Mouse (Mus musculus): Measurements from ENCODE around the gene Mmp24. TPM values are rescaled to one million over a fixed set of nuclear protein-coding genes. Genes with fewer than 3 reads are reported as not detected.
"Not testable (repeated sequence)": the region's sequence is repeated elsewhere in the genome, so short reads cannot be mapped to it uniquely, and the experiment has no call there.

Gene Mmp24
- total RNA-seq, 1 experiment from 2014 or later: 2.6 TPM

DNA sequence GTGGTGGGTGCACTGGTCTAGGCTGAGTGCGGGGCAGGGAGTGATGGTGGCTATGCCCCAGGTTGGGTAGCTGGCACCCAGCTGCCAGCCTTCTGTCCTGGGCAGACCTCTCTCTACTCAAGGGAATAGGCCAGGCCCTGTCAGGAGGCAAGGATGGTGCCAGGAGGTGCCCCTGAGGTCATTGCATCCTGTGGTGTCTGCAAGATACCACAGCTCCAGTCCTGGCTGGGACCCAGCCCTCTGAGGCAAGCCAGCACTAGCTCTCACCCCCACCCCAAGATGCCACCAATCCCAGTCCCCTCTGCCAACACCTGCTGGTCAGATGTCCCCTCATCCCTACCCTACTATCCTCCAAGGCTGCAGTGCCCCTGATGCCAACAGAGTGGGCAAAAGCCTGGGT is 41.0 kb downstream of the Mmp24 start:
- DNase-seq: peak; percentile 30

DNA sequence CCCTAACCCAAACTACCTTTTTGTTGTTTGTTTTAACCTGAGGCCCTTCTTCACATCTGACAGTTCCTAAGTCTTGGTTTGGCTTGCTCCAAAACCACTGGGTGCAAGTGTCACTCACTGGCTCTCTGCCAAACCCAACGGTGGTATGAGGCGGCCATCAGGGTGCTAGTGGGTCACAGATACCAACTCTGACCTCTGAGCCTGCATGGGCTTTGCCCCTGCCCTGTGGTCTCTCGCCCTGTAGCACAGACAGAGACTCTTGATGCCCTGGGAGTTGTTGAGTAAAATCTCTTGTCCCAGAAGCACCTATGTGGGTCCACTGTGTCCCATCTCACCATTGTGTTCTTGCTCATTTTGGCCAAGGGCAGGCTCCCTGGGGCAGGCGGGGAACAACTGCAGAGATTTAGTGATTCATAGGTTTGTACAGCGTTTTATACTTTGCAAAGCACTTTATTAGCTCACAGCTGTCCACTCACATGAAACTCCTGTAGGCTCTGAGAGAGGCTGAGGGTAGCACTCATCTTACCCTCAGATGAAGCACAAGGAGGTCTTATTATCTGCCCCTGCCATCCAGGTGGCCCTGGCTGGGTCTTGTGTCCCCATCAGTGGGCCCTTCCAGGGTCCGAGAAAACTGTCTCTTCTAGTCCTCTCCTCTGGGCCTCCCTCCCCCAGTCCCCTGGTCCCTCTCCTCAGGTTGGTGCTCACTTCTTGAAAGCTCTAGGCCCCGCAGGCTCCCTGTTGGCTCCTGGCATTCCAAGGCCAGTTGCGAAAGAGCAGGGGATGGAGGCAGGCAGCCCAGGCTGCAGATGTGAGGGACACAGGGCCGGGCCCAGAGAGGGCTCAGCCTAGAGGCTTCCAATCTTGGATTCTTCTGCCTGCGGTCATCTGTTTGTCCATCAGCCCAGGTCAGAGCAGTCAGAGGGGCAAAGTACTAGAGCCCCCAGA is 42.4 kb downstream of the Mmp24 start:
- DNase-seq: peak; percentile 85

- peak; percentile 98 for DNase-seq
These were observed 43.7 kb downstream of the Mmp24 start for GRCm38 (mm10) chr2:155818596-155819391.

DNA sequence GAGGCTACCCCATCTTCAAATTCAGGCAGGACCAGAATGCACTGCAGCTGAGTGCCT is 44.1 kb downstream of the Mmp24 start, which contains the start of gene BC029722:
BC029722 (minus strand) TSS at position 35 of the 57 bp plus-strand sequence.
- no peak for DNase-seq

- peak; percentile 51 for DNase-seq
These were observed 44.5 kb downstream of the Mmp24 start for GRCm38 (mm10) chr2:155819449-155820251.

DNA sequence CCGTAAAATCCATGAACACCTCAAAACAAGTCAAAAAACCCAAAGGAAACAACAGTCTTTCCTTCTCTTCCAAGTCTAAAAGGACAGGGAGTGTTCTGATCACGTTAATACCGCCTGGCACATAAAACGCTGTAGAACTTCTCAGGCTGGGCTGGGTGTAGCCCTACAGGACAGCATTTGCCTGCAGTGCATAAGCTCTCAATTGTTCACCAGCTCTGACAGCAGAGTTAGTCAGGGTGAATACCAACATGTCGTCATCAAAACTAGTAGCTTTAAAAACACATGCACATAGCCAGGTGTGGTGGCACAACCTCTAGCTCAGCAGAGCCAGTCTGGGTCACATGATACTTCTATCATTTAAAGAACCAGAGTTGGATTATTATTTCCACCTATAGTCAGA is 45.6 kb downstream of the Mmp24 start:
- no peak for DNase-seq

- peak; percentile 28 for DNase-seq
These were observed 48.6 kb downstream of the Mmp24 start for GRCm38 (mm10) chr2:155823722-155824121.

DNA sequence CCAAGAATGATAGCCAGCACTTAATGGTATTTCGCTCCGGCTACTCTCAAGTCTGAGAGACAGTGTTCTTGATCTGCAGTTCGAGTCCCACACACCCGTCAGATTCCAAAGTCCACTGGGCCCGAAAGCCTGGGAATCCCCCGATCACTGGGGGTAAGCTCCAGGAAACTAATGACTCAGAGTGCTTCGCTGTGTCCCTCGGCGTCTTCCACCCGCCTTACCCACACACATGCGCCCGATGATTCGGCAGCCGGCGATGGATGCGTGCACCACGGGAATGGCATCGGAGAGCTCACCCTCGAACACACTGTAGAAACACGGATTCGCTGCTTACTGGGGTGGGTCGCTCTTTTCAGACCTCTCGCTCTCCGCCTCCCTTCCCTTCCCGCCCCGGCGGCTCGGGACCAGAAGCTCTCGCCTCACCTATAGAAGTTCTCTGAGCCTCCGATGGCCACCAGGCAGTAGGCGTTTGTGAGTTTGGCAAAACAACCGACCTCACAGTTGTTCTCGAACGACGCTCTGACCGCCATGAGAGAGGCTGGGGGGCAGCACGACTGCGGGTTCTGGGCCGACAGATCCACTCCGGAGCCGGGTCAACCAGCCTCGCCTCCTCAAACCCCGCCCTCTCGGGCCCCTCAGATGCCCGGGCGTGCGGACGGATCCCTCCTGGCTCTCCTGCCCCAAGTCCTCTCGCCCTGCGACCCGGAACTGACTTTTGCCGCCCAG is 50.9 kb downstream of the Mmp24 start:
- peak; percentile 68 for DNase-seq

DNA sequence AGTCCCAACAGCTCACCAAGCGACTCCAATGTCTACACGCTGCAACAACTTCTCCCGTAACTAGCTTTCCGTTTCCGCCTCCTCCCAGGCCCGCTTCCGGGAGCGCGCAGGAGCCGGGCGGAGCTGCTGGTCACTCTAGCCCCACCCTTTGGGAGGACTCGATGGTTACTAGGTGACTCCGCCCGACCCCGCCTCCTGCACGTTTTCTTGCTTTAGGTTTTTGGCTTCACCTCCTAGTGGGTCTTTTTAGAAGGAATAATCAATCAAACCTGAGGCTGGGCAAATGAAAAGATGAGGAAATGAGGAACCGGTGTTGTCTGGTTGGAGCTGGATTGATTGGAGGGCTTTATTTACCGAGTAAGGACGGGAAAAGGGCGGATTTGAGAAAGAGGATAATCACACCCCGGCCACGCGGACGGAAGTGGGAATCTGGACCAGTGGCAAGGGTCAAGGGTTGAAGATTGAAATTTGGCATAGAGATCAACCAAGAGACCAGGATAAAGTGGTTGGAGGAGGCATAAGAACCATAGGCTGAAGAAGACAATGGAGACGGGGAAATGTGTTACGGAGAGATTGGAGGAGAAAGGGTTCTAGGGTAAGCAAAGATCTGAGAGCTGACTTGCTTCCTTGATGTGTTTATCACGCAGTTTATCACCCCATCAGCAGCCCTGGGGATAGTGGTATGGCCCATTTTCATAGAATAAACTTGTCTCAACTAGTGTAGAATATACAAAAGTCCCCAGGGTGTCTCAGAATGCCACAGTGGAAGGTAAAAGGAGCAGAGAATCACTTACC is 51.7 kb downstream of the Mmp24 start, which contains the start of gene Eif6:
Eif6 (minus strand) TSS at position 296 of the 795 bp plus-strand sequence.
- DNase-seq: peak; percentile 94

GRCm38 (mm10) chr2:155830841-155831240 is 55.7 kb downstream of the Mmp24 start:
- DNase-seq: peak; percentile 36

- DNase-seq: no peak
These were observed 56.2 kb downstream of the Mmp24 start for GRCm38 (mm10) chr2:155831302-155831701.

- DNase-seq: not testable (repeated sequence)
These were observed 56.9 kb downstream of the Mmp24 start for GRCm38 (mm10) chr2:155832087-155832486.

DNA sequence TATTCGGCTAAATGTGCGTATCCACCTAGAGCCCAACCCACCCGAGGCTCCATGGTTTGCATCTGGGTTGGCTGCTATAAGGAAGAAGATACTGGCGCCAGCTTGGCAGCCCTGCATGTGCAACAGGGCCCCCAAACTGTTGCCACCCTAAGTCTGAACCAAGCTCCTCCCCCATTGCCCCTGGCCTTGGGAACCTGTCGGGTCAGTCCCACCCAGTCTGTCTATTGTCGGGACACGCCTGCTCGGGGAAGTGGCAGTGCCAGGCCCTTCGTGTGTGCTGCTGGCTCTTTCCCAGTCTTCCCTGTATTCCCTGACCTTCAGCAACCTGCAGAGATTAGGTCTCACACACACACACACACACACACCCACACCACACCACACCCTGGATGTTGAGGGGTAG is 59.6 kb downstream of the Mmp24 start, which contains the start of gene Fam83c:
Fam83c (minus strand) TSS at position 123 of the 400 bp plus-strand sequence.
- no peak for DNase-seq

GRCm38 (mm10) chr2:155837961-155838360 is 62.8 kb downstream of the Mmp24 start:
- no peak for DNase-seq

- DNase-seq: no peak
These were observed 63.8 kb downstream of the Mmp24 start for GRCm38 (mm10) chr2:155838961-155839360.

DNA sequence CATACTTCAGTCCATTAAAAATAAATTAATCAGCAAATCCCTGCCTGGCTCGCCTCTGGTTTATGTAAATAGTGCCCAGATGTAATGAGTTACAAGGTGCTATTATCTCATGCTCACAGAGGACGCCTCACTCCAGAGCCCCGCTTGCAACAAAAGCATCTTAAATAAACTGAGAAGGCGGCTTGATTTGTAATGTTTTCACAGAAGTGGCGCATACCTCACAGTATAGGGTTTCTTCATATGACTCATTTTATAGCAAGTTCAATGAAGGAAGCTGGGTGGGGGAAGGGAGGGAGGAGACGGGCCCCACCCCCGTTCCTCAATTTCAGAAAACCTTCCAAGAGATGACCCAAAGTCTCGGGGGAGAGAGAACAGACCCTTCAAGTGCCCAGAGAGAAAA is 71.8 kb downstream of the Mmp24 start:
- no peak for DNase-seq

DNA sequence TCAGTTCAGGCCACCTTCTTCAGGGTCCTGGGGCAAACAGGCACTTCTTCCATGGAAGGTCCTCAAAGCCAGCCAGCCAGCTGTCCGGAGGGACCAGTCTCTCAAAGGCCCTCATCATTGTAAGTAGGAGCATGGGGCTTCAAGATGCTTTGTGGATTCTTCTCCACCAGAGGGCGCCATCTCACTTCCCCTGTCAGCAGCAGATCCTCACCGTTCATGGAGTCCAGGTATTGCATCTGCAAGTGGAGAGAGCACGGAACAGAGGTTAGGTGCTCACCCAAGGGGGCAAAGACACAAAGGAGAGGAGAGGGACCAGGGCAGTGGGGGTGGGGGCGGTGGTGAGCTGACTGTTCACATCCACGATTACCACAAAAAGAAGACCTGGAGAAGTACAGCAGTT is 73.1 kb downstream of the Mmp24 start:
- peak; percentile 90 for DNase-seq

DNA sequence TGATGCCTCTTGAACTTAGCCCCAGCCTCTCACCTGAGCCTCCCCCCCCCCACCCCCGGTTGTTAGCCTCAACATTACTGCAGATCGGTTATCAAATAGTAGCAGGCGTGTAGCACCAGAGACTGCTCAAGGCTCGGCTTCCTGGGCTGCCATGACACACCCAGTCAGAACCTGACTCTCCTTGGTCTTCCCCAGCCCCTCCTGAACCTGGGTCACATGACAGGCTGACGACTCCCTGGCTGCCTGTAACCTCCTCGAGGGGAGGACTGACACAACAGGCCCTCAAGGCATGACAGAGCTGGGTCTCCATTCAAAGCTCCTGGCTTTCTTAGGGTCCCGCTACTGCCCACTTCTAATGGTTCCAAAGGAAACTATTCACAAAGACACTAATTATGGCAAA is 74.3 kb downstream of the Mmp24 start:
- DNase-seq: no peak

DNA sequence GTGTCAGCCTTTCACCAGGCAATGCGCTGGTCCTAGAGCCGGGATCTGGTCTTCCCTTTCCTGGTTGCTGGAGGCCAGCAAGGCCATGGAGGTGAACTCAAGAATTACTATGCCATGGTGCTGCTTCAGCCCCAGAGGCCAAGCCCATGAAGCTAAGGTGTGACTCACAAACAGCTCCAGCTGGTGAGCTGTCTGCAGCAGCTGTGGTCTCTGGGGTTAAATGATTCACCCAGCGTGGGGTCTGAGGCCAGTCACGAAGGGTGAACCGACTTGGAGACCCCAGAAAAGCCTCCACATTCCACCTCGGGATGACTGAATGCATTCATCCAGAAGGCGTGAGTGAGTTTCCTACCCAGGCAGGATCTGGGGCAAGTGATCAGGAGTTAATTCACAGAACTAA is 75.0 kb downstream of the Mmp24 start:
- no peak for DNase-seq

DNA sequence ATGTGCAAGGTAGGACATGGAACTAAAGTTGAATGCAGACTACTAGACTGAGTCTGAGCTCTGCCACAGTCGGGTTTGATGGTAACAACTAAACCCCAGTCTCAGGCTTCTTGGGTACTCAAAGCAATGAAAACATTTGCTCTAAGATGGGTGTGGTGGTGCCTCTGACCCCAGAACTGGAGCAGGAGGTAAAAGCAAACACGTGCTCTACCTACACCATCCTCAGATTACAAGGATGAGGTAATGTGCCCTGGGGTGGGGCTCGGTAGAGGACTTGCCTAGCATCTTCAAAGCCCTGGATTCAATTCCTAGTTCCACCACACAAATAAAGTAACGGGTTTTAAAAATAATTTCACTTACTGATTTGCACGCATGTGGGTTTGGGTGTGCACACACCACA is 77.4 kb downstream of the Mmp24 start:
- no peak for DNase-seq

DNA sequence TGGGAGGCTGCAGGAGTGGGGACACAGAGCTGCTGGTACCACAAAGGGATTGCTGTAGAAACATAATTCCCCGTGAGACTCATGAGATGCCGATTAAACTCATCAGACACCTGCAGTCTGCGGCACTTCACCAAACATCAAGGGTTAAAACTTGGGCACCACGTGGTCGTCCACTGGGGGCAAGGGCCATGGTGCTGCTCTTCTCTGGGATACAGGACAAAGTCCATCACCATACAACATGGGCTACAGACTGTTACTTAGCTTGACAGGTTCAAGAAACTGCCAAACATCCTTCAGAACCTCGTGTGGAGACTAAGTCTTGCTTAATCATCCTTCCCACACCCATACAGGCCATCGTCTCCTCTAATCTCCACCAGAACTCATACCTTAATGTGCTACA is 85.0 kb downstream of the Mmp24 start:
- no peak for DNase-seq

Measured in adrenal gland, postnatal 14 days (tissue).